Mouse (Mus musculus) forebrain, postnatal 0 days (tissue): ENCODE data around the gene Gbx2. TPM values are rescaled to one million over a fixed set of nuclear protein-coding genes. Genes with fewer than 3 reads are reported as not detected.

Experiments
- ATAC-seq: fragments of 200-750 bp; cut with Nextera tagmentation; 2 replicates; pipeline ENCODE4 v1.8.0; 2017; ENCODE audit warnings: mild to moderate bottlenecking, moderate library complexity
- DNase-seq: peaks from one replicate; pipeline ENCODE4 v3.0.0-alpha.2; 2015
- H3K27ac ChIP-seq: fragments of 300-500 bp; sonication (generic); 2 replicates; pipeline ENCODE4 v1.5.1; 2014; ENCODE audit warnings: low read depth, mild to moderate bottlenecking, antibody characterized with exemption, low read length, moderate library complexity, mixed read lengths
- H3K27me3 ChIP-seq: fragments of 300-500 bp; sonication (generic); 2 replicates; pipeline ENCODE4 v1.6.1; 2014; ENCODE audit warnings: mild to moderate bottlenecking, low read length, mixed read lengths; ENCODE audit not compliant: insufficient read depth
- H3K36me3 ChIP-seq: fragments of 300-500 bp; sonication (generic); 2 replicates; pipeline ENCODE4 v1.6.1; 2014; ENCODE audit warnings: mild to moderate bottlenecking, moderate library complexity; ENCODE audit not compliant: insufficient read depth
- H3K4me1 ChIP-seq: fragments of 300-500 bp; sonication (generic); 2 replicates; pipeline ENCODE4 v1.6.1; 2014; ENCODE audit warnings: antibody characterized with exemption; ENCODE audit not compliant: insufficient read depth
- H3K4me2 ChIP-seq: fragments of 300-500 bp; sonication (generic); 2 replicates; pipeline ENCODE4 v1.6.1; 2014; ENCODE audit warnings: low read depth, mild to moderate bottlenecking, moderate library complexity
- H3K4me3 ChIP-seq: fragments of 300-500 bp; sonication (generic); 2 replicates; pipeline ENCODE4 v1.5.1; 2014; ENCODE audit warnings: low read depth, low read length, mixed read lengths
- H3K9ac ChIP-seq: fragments of 300-500 bp; sonication (generic); 2 replicates; pipeline ENCODE4 v1.6.1; 2014; ENCODE audit warnings: mild to moderate bottlenecking
- H3K9me3 ChIP-seq: fragments of 300-500 bp; sonication (generic); 2 replicates; pipeline ENCODE4 v1.6.1; 2016; ENCODE audit warnings: low read length
- CTCF ChIP-seq: sonication (generic); IDR thresholded peaks from 2 replicates; pipeline ENCODE4 v1.5.1; 2016; ENCODE audit warnings: antibody characterized with exemption, control low read depth, low read depth
- WGBS: fragments of 180-500 bp; shearing (Covaris S2); extraction: QIAGEN DNeasy Blood & Tissue Kit; methylation state at CpG from one replicate; pipeline ENCODE4 v1.1.7; 2014; 5-methylcytosine and 5-hydroxymethylcytosine counted together
- polyA plus RNA-seq: library from polyadenylated mRNA; unstranded; fragments of >200 nt; fragmentation: Nextera tagmentation; extraction: Ambion mirVana; gene quantifications from 2 replicates; pipeline ENCODE4 v1.2.1, GENCODE M21; 2015
- total RNA-seq: library from RNA; depleted of rRNA; stranded (reverse); fragments of >200 nt; gene quantifications from 2 replicates; pipeline ENCODE4 v1.2.3, GENCODE M21; 2014; rRNA removed

The Gbx2 gene
- total RNA-seq (9.2 and 14.4 TPM in 2 replicates), polyA plus RNA-seq (9.1 and 21.2 TPM in 2 replicates)

DNA sequence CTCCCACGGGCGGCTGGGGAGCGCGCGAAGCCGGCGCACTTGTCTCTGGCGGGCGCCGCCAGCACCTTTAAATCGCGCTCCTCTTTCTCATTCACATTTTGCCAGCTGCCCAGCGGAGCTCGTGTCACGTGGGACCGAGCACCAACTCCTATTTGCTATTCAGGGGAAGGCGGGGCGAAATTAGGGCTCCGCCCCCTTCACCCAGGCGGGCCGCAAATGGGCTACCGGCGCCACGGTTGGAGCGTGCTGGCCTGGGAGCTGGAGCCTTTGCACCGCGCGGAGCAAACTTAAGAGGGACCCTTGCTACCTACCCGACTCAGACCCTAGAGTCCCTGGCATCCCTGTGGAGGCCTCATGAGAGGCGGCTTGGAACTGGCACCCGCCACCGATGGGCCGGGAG, at the start of gene Gbx2:
Gene Gbx2, minus strand, starts transcription at position 60 of the 400 bp plus-strand sequence.
- under 1% methylated on average over 33 of the region's 33 CpGs for WGBS
- H3K9me3 ChIP-seq = no peaks in the 10 kb centered on the region
- peak within 1 kb of the TSS; percentile 28 for H3K4me3 ChIP-seq
- H3K36me3 ChIP-seq = no peaks in the 10 kb centered on the region
- H3K9ac ChIP-seq = no peak within 1 kb of the TSS
- H3K4me2 ChIP-seq = peak within 1 kb of the TSS; percentile 44
- peaks cover 86% of the 10 kb centered on the region for H3K27me3 ChIP-seq
- peak; percentile 42; the same call in 1 of the 2 replicates for ATAC-seq
- no peaks in the 10 kb centered on the region for H3K4me1 ChIP-seq
- no peak for TF ChIP-seq CTCF
- no peak within 1 kb of the TSS for H3K27ac ChIP-seq
- DNase-seq = peak; percentile 52

GRCm38 (mm10) chr1:89977261-89977660, 46.3 kb upstream of the Gbx2 start:
- H3K4me3 ChIP-seq = no peak overlapping the region
- no peaks in the 10 kb centered on the region for H3K27me3 ChIP-seq
- H3K36me3 ChIP-seq = no peaks in the 10 kb centered on the region
- H3K9ac ChIP-seq = no peak overlapping the region
- ATAC-seq = no peak
- WGBS = 94% methylated on average over 8 of the region's 8 CpGs
- DNase-seq = no peak
- H3K4me1 ChIP-seq = no peaks in the 10 kb centered on the region
- H3K27ac ChIP-seq = no peak overlapping the region
- TF ChIP-seq CTCF = no peak
- H3K9me3 ChIP-seq = no peaks in the 10 kb centered on the region
- H3K4me2 ChIP-seq = no peak overlapping the region

DNA sequence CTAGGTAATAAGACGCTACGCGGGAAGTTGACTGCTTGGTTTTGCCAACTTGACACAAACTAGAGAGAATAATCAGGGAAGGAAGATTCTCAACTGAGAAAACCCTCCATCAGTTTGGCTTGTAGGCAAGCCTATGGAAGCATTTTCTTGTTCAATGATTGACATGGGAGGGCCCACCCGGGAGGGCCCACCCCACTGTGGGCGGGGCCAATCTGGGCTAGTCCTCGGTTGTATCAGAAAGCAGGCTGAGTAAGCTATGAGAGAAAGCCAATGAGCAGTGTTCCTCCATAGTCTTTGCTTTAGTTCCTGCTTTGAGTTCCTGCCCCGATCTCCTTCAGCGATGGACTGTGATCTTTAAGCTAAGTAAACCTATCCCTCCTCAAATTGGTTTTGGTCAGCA, 45.4 kb upstream of the Gbx2 start:
- TF ChIP-seq CTCF = no peak
- Histone ChIP-seq H3K27ac (no peak overlapping the region), H3K4me2 (no peak overlapping the region), H3K9ac (no peak overlapping the region), H3K9me3 (no peaks in the 10 kb centered on the region), H3K27me3 (no peaks in the 10 kb centered on the region), H3K4me3 (no peak overlapping the region), H3K4me1 (no peaks in the 10 kb centered on the region), H3K36me3 (no peaks in the 10 kb centered on the region)
- ATAC-seq = no peak
- no peak for DNase-seq
- 80% methylated on average over 8 of the region's 8 CpGs for WGBS

DNA sequence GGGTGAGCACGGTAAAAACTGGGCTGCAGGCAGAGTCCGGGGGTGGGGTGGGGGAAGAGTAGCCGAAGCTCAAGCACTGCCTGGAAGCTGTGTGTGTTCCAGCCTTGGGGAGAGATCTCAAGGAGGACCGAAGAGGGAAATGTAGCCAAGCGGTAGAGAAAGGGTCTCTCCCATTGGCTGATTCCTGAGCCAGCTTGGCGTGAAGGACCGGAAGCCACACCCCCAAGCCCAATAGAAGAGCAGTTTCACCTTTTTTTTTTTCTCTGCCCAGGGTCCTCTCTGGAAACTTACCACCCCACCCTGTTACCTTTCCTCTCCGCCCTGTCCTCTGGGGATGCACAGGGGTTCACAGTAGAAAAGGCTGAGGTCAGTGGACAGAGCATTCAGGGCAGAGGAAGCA, 43.6 kb upstream of the Gbx2 start:
- Histone ChIP-seq H3K4me3 (no peak overlapping the region), H3K4me2 (no peak overlapping the region), H3K9ac (no peak overlapping the region), H3K9me3 (no peaks in the 10 kb centered on the region), H3K27ac (no peak overlapping the region), H3K4me1 (no peaks in the 10 kb centered on the region), H3K27me3 (peaks cover 10% of the 10 kb centered on the region), H3K36me3 (no peaks in the 10 kb centered on the region)
- 81% methylated on average over 8 of the region's 8 CpGs for WGBS
- TF ChIP-seq CTCF = no peak
- DNase-seq (no peak), ATAC-seq (no peak)

GRCm38 (mm10) chr1:89971848-89972247, 40.9 kb upstream of the Gbx2 start:
- Histone ChIP-seq H3K27ac (no peak overlapping the region), H3K9ac (no peak overlapping the region), H3K4me2 (no peak overlapping the region), H3K9me3 (no peaks in the 10 kb centered on the region), H3K36me3 (no peaks in the 10 kb centered on the region), H3K4me1 (peaks cover 6% of the 10 kb centered on the region), H3K4me3 (no peak overlapping the region), H3K27me3 (peaks cover 21% of the 10 kb centered on the region)
- TF ChIP-seq CTCF = no peak
- WGBS = 73% methylated on average over 8 of the region's 8 CpGs
- DNase-seq (no peak), ATAC-seq (no peak)

DNA sequence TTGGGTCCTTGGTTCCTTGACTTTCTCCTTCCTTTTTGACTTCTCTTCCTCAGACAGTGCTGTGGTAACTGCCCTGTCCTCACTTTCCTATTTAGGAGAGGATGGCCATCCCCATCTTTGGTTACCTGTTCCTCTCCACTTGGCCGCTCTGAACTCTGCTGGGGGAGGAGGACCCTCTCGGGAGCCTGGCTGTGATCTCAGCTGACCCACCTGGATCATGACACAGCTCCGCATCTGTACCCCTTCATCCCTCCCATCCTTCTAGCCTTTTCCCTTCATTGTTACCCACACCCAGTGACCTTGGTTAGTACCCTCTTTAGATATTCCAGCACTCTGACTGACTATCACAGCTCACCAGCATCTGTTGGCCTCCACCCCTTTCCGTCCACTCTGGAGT, 38.7 kb upstream of the Gbx2 start:
- Histone ChIP-seq H3K9ac (no peak overlapping the region), H3K4me2 (no peak overlapping the region), H3K27me3 (peaks cover 27% of the 10 kb centered on the region), H3K9me3 (no peaks in the 10 kb centered on the region), H3K4me3 (no peak overlapping the region), H3K27ac (no peak overlapping the region), H3K36me3 (no peaks in the 10 kb centered on the region), H3K4me1 (peaks cover 6% of the 10 kb centered on the region)
- no peak for TF ChIP-seq CTCF
- 89% methylated on average over 4 of the region's 4 CpGs for WGBS
- ATAC-seq = no peak
- no peak for DNase-seq

DNA sequence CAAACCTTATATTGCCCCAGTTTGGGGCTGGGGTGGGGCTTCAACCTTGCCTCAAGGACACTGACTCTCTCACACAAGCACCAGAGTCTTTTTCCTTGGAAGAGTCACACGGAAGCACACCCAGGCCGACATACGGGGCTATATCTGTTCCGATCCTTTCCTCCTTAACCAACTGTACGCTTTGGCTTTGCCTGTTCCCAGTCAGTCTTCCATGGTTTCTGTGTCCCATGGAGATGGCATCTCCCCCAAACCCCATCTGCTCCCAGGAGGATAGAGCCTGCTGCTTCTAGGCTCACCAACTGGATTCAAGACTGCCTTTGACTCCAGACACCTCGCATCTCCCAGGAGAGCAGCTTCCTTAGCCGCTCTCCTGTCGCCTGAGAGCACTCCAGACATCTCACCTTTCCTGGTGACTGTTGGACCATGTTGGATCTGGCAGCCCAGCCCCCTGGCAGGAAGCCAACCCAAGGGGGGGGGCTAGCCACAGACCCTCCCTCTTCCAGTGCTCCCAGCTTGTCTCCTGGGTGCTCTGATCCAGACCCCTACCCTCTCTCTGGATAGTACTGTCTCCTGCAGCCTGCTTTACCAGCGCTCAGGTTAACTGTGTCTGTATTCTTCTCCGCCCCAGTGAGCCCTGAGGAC, 38.2 kb upstream of the Gbx2 start:
- 0 out of 2 replicates have a peak overlapping the region, but pooled peaks have one; percentile 78 for H3K9ac ChIP-seq
- whole genome bisulfite sequencing = 47% methylated on average over 10 of the region's 10 CpGs
- H3K4me3 ChIP-seq = peak overlapping the region; percentile 58
- peaks cover 29% of the 10 kb centered on the region for H3K27me3 ChIP-seq
- H3K9me3 ChIP-seq = no peaks in the 10 kb centered on the region
- H3K36me3 ChIP-seq = no peaks in the 10 kb centered on the region
- H3K27ac ChIP-seq = no peak overlapping the region
- ATAC-seq (no peak), DNase-seq (peak; percentile 57)
- TF ChIP-seq CTCF = no peak
- peaks cover 6% of the 10 kb centered on the region for H3K4me1 ChIP-seq
- H3K4me2 ChIP-seq = peak overlapping the region; percentile 86
